Mouse (Mus musculus): ENCODE data around the gene Dgki. TPM values are rescaled to one million over a fixed set of nuclear protein-coding genes. Genes with fewer than 3 reads are reported as not detected.
A peak's percentile ranks its signal among the peaks of the same experiment; 100 is the strongest.

Gene Dgki
- polyA plus RNA-seq, 1 experiment from 2014 or later = 4.0 TPM

DNA sequence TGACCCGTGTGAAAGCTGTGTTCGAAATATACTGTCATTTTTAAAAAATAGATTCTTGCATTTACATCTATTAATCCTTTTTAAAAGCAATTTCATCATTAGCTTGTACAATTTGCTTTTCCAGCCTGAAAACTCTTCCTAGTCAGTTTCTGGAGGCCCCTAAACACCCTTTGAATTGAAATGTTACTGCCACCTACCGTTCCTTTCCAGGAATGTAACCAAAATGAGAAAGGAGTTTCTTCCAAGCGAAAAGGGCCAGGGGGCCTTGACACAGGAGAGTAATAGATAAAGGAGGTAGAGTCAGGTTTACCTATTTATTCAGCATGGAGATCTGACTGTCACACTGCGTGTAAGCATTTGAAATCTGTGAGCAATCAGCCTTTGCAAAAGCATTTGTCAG is 396.2 kb downstream of the Dgki start:
- 22% methylated on average over 5 of the region's 5 CpGs for WGBS
- Histone ChIP-seq H3K27me3 (no peaks in the 10 kb centered on the region), H3K9ac (no peak overlapping the region), H3K27ac (0 out of 2 replicates have a peak overlapping the region, but pooled peaks have one; percentile 43), H3K4me2 (no peak overlapping the region), H3K9me3 (no peaks in the 10 kb centered on the region), H3K36me3 (replicated peaks) (no peaks in the 10 kb centered on the region), H3K4me3 (replicated peaks) (no peak overlapping the region), H3K4me1 (peaks cover 9% of the 10 kb centered on the region)
- peak; percentile 57; the same call in 1 of the 2 replicates for ATAC-seq (ENCODE audit: low FRiP score)

GRCm38 (mm10) chr6:36903159-36903794 is 396.7 kb downstream of the Dgki start:
- H3K4me1 ChIP-seq = peaks cover 9% of the 10 kb centered on the region
- no peak overlapping the region for H3K4me3 ChIP-seq (replicated peaks)
- no peaks in the 10 kb centered on the region for H3K36me3 ChIP-seq (replicated peaks)
- WGBS = 9% methylated on average over 8 of the region's 8 CpGs
- ATAC-seq (ENCODE audit: low FRiP score) = peak; percentile 55; the same call in 1 of the 2 replicates
- H3K27ac ChIP-seq = peak overlapping the region; percentile 43; the same call in 1 of the 2 replicates
- no peak overlapping the region; the same call in 1 of the 2 replicates for H3K4me2 ChIP-seq
- H3K9me3 ChIP-seq = no peaks in the 10 kb centered on the region
- no peak overlapping the region for H3K9ac ChIP-seq
- H3K27me3 ChIP-seq = no peaks in the 10 kb centered on the region

DNA sequence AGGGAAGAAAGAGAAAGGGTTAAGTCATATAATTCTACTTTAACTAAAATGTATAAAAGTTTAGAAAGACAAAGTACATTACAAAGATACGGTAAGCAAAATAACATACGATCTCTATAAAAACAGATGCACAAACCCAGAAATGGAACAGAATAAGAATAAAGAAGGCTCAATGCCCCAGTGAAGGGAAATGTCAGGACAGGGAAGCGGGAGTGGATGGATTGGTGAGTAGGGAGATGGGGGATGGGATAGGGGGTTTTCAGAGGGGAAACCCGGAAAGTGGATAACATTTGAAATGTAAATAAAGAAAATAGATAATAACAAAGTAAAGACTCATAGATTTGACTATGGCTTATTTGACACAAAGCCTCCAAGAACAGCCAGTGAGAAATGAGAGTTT is 400.1 kb downstream of the Dgki start:
- Histone ChIP-seq H3K4me2 (no peak overlapping the region), H3K9me3 (no peaks in the 10 kb centered on the region), H3K27ac (no peak overlapping the region), H3K4me1 (peaks cover 9% of the 10 kb centered on the region), H3K9ac (no peak overlapping the region), H3K4me3 (replicated peaks) (no peak overlapping the region), H3K36me3 (replicated peaks) (no peaks in the 10 kb centered on the region), H3K27me3 (no peaks in the 10 kb centered on the region)
- 78% methylated on average over 4 of the region's 4 CpGs for WGBS
- ATAC-seq (ENCODE audit: low FRiP score) = no peak

DNA sequence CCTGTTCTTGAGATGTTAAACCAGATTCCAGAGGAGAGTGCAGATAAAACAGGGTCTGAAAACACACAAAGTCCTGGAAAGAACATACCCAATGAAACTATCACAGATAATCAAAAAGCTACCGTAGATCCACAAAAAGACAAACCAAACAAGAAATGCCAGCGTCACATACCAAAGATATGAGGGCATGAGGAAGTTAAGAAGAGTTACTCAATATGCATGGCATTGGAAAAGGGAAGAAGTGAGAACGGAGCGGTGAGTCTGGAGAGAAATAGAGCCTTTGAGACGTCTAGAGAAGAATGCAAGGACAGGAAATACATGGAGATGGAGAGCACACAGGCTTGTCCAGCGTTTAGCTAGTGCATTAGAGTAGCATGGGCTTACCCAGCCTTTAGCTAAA is 401.6 kb downstream of the Dgki start:
- H3K4me1 ChIP-seq = peaks cover 6% of the 10 kb centered on the region
- no peaks in the 10 kb centered on the region for H3K9me3 ChIP-seq
- H3K27me3 ChIP-seq = no peaks in the 10 kb centered on the region
- no peaks in the 10 kb centered on the region for H3K36me3 ChIP-seq (replicated peaks)
- WGBS = 80% methylated on average over 6 of the region's 6 CpGs
- ATAC-seq (ENCODE audit: low FRiP score) = no peak
- no peak overlapping the region for H3K27ac ChIP-seq
- H3K4me2 ChIP-seq = no peak overlapping the region
- H3K9ac ChIP-seq = no peak overlapping the region
- no peak overlapping the region for H3K4me3 ChIP-seq (replicated peaks)

DNA sequence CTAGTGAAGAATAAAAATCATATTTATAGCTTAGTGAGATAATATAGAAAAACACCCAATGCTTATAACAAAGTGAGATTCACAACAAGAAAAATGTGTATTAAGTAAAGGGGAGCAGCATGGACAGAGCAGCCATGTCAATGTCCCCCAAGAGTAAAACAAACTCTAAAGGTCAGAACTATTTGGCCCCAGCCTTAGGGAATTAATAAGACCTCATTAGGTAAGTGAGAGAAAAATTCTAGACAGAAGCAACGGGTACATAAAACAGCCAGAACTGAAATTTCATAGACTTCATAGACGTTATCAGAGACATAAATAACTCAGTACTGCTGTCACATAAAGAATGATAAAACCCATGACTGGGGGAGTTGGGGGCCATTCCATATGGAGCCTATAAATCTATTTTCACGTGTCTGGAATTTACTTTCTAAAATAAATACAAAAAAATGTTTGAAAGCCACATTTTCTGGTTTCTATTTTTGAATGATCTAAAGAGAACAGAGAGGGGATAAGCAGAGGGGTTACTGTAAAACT is 402.3 kb downstream of the Dgki start:
- Histone ChIP-seq H3K9me3 (no peaks in the 10 kb centered on the region), H3K9ac (no peak overlapping the region), H3K4me2 (no peak overlapping the region), H3K4me3 (replicated peaks) (no peak overlapping the region), H3K4me1 (no peaks in the 10 kb centered on the region; the same call in 1 of the 2 replicates), H3K27ac (no peak overlapping the region), H3K27me3 (no peaks in the 10 kb centered on the region), H3K36me3 (replicated peaks) (no peaks in the 10 kb centered on the region)
- ATAC-seq (ENCODE audit: low FRiP score) = no peak
- 82% methylated on average over 3 of the region's 3 CpGs for WGBS

DNA sequence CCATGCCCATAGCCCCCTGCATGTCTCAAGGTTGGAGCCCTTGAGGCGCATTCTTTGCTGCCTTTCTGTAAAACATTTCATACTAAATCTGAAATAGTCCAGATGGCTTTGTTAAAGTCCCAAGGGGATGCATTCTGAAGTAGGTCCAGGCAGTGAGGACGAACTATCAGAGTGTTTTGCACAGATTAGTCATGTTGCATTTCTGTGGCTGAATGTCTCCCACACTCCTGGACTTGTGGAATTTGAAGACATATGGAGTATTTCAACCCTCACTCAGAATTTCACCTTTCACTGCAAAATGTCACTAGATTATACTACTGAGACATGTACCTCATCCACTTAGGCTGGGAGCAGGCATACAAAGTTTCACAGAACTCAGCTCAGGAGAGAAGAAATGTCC is 403.3 kb downstream of the Dgki start:
- Histone ChIP-seq H3K4me3 (replicated peaks) (no peak overlapping the region), H3K27me3 (no peaks in the 10 kb centered on the region), H3K36me3 (replicated peaks) (no peaks in the 10 kb centered on the region), H3K27ac (no peak overlapping the region), H3K4me2 (no peak overlapping the region), H3K9ac (no peak overlapping the region), H3K9me3 (no peaks in the 10 kb centered on the region), H3K4me1 (no peaks in the 10 kb centered on the region)
- no peak for ATAC-seq (ENCODE audit: low FRiP score)
- 85% methylated on average over 2 of the region's 2 CpGs for WGBS

DNA sequence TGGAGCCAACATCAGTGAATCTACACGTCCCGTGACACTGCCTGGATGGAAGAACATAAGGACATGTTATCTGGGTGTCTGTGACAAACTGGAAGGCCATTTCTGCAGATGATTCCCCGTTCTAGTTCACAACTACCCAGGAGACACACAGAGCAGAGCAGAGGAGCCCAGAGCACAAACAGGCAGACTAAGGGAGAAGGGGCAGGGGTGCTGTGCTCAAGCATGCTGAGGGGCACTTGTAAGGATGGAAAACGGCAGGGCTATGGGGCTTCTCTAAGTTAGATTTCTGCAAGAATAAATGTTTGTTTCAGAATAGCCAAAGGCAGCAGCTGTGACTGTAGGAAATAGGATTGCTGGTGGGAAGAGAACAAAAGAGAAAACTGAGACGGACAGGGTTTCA is 408.2 kb downstream of the Dgki start:
- no peaks in the 10 kb centered on the region for H3K27me3 ChIP-seq
- no peaks in the 10 kb centered on the region for H3K36me3 ChIP-seq (replicated peaks)
- peaks cover 3% of the 10 kb centered on the region; the same call in 1 of the 2 replicates for H3K4me1 ChIP-seq
- 79% methylated on average over 5 of the region's 5 CpGs for WGBS
- H3K9me3 ChIP-seq = no peaks in the 10 kb centered on the region
- H3K27ac ChIP-seq = no peak overlapping the region
- H3K4me3 ChIP-seq (replicated peaks) = no peak overlapping the region
- ATAC-seq (ENCODE audit: low FRiP score) = no peak
- no peak overlapping the region for H3K9ac ChIP-seq
- H3K4me2 ChIP-seq = no peak overlapping the region

DNA sequence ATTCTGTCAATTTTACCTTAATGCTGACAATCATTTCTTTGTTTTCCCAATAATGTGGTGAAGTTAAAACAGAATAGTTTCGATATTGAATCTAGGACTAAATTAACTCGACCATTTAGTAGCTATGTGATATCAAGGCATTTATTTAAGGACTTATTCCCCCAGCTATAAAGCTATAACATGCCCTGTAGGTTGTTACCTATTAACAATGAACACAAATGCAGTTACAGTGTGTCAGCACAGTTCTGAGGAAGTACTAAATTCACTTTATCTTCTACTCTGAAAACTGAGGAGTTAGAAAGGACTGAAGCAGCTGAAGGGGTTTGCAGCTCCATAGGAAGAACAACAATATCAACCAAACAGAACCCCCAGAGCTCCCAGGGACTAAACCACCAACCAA is 409.2 kb downstream of the Dgki start:
- no peaks in the 10 kb centered on the region for H3K9me3 ChIP-seq
- H3K36me3 ChIP-seq (replicated peaks) = no peaks in the 10 kb centered on the region
- WGBS = 59% methylated on average over 2 of the region's 2 CpGs
- H3K4me3 ChIP-seq (replicated peaks) = no peak overlapping the region
- H3K27ac ChIP-seq = no peak overlapping the region
- H3K9ac ChIP-seq = no peak overlapping the region
- peaks cover 5% of the 10 kb centered on the region for H3K27me3 ChIP-seq
- H3K4me2 ChIP-seq = no peak overlapping the region
- ATAC-seq (ENCODE audit: low FRiP score) = no peak
- peaks cover 3% of the 10 kb centered on the region; the same call in 1 of the 2 replicates for H3K4me1 ChIP-seq

DNA sequence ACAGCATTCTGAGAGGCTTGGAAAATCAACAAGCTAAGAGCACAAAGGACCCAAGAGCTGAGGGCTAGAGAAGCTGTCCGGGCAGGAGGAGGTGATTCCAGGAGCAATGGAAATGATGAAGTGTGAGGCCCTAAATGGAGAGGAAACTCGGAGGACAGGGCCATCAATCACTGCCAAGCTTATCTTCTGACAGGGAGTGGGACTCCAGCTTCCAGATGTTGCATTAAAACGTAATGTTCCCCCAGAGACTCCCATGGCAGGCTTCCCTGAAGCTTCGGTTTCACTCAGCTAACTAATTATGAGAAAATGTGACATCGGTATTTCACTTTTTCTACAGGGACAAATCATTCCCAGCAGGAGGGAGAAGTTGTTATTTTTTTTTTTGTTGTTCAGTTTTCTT is 409.7 kb downstream of the Dgki start:
- H3K9ac ChIP-seq = no peak overlapping the region
- 37% methylated on average over 5 of the region's 5 CpGs for WGBS
- peaks cover 5% of the 10 kb centered on the region for H3K27me3 ChIP-seq
- no peaks in the 10 kb centered on the region for H3K9me3 ChIP-seq
- H3K4me1 ChIP-seq = peaks cover 3% of the 10 kb centered on the region; the same call in 1 of the 2 replicates
- no peak overlapping the region for H3K4me3 ChIP-seq (replicated peaks)
- no peaks in the 10 kb centered on the region for H3K36me3 ChIP-seq (replicated peaks)
- no peak for ATAC-seq (ENCODE audit: low FRiP score)
- no peak overlapping the region for H3K27ac ChIP-seq
- H3K4me2 ChIP-seq = no peak overlapping the region

- Histone ChIP-seq H3K27me3 (peaks cover 26% of the 10 kb centered on the region), H3K4me1 (peaks cover 26% of the 10 kb centered on the region), H3K36me3 (replicated peaks) (no peaks in the 10 kb centered on the region), H3K9ac (no peak overlapping the region), H3K4me3 (replicated peaks) (no peak overlapping the region), H3K9me3 (no peaks in the 10 kb centered on the region), H3K4me2 (no peak overlapping the region; the same call in 1 of the 2 replicates), H3K27ac (no peak overlapping the region)
- 4% methylated on average over 4 of the region's 4 CpGs for WGBS
- ATAC-seq (ENCODE audit: low FRiP score) = no peak
Measured at GRCm38 (mm10) chr6:36881309-36881708, 418.7 kb downstream of the Dgki start.

GRCm38 (mm10) chr6:36880643-36881263 is 419.2 kb downstream of the Dgki start:
- Histone ChIP-seq H3K27ac (0 out of 2 replicates have a peak overlapping the region, but pooled peaks have one; percentile 42), H3K4me1 (peaks cover 29% of the 10 kb centered on the region), H3K4me2 (peak overlapping the region; percentile 19; the same call in 1 of the 2 replicates), H3K9ac (no peak overlapping the region), H3K9me3 (no peaks in the 10 kb centered on the region), H3K4me3 (replicated peaks) (no peak overlapping the region), H3K36me3 (replicated peaks) (no peaks in the 10 kb centered on the region), H3K27me3 (peaks cover 25% of the 10 kb centered on the region)
- WGBS = 4% methylated on average over 7 of the region's 7 CpGs
- ATAC-seq (ENCODE audit: low FRiP score) = peak; percentile 60

DNA sequence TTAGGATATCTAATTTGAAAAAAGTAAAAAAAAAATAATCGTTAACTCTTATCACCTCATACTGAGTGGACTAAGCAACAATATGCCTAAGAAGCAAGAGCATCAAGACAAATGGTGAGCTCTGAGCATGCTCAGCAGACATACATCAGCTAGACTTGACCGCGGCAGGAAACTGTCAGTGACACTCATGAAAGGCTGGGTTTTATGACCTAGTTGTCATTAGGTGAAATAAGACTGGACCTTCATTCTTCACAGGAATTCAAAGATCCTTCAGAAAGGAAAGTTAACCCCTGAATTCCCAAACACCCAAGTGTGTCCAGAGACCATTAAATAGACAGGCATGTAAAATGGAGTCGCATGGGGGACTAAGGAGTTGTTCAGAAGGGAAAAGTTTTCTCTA is 422.6 kb downstream of the Dgki start:
- no peaks in the 10 kb centered on the region for H3K9me3 ChIP-seq
- H3K4me1 ChIP-seq = peaks cover 35% of the 10 kb centered on the region
- H3K4me3 ChIP-seq (replicated peaks) = no peak overlapping the region
- no peak for ATAC-seq (ENCODE audit: low FRiP score)
- H3K27me3 ChIP-seq = peaks cover 25% of the 10 kb centered on the region
- H3K4me2 ChIP-seq = no peak overlapping the region
- H3K9ac ChIP-seq = no peak overlapping the region
- H3K27ac ChIP-seq = no peak overlapping the region
- no peaks in the 10 kb centered on the region for H3K36me3 ChIP-seq (replicated peaks)
- WGBS = 82% methylated on average over 4 of the region's 4 CpGs
